Mouse (Mus musculus): ENCODE measurements around the gene 1110059E24Rik.

1110059E24Rik gene

DNA sequence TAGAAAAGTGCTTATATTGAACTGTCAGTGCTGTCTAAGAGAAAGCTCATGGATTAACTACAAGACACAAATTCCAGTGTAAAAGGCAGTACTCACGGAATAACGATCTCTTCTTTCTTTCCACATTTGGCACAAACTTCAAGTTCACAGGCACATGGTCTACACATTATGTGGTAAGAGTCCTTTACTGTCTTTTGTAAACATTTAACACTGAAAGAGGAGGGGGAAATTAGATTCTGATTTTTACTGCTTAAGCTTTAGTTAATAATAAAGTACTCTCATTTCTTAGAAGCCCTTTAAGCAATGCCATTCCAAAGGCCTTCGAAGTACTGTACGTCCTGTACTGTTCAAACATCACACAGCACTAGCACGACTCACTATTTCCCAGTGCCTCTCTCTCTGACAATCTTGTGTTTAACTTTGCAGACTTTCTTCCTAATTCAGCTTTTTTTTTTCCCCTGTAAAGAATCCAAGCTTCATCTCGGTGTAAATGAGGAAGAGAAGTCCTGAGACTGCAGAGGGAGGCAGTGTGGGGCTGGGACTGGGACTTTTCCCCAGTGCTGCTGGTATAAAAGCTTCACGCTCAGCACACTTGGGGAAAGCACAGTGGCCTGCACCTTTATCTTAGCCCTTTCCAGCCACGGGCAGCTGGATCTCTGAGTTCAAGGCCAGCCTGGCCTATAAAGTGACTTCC lies 54.0 kb downstream of the 1110059E24Rik start:
- no peak for TF ChIP-seq GATA4 (IDR thresholded peaks at IDR 0.05; ENCODE audit: insufficient replicate concordance, low read length)

DNA sequence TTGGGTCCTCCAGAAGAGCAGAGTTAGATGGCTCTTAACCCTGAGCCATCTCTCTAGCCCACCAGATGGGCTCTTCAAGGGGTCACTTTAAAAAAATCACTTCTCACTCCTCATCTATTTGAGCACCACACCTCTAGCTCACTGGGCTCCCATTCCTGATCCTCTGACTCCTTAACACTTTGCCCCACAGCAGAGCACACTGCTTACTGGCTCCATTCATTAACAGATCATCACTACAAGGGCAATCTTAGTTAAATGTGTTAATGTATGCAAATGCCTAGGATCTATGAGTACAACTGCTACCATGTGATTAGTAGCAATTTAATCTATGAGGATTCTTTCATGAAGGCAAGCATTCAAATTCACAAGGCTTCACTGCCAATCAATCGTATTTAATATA lies 58.1 kb downstream of the 1110059E24Rik start:
- no peak for TF ChIP-seq GATA4 (IDR thresholded peaks at IDR 0.05; ENCODE audit: insufficient replicate concordance, low read length)

DNA sequence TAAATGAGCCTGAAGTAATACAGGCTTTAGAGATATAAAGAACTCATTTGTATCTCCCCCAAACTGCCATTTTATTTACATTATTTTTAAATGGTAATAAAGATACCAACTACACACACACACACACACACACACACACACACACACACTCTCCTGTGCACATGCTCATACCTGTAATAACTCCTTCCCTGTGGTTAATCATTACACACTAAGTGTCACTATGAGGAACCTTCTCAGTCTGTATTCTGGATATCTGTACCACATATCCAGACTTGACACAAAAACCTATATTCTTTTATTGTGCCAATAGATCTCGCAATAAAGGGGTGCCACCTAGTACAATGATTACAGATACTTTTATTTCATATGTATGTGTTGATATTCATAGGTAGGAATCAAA lies 62.9 kb downstream of the 1110059E24Rik start:
- no peak for TF ChIP-seq GATA4 (IDR thresholded peaks at IDR 0.05; ENCODE audit: insufficient replicate concordance, low read length)

DNA sequence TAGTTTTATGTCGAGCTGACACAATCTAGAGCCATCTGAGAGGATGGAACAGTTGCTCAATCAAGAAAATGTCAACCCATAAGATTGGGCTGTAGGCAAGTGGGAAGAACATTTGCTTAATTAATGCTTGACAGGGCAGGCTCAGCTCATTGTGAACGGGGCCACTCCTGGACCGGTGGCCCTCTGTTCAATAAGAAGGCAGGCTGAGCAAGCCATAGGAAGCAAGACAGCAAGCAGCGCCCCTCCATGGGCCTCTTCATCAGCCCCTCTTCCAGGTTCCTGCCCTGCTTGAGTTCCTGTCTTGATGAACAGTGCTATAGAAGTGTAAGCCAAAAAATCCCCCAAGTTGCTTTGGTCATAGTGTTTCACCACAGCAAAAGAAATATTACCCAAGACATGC lies 65.2 kb downstream of the 1110059E24Rik start:
- no peak for TF ChIP-seq GATA4 (IDR thresholded peaks at IDR 0.05; ENCODE audit: insufficient replicate concordance, low read length)

DNA sequence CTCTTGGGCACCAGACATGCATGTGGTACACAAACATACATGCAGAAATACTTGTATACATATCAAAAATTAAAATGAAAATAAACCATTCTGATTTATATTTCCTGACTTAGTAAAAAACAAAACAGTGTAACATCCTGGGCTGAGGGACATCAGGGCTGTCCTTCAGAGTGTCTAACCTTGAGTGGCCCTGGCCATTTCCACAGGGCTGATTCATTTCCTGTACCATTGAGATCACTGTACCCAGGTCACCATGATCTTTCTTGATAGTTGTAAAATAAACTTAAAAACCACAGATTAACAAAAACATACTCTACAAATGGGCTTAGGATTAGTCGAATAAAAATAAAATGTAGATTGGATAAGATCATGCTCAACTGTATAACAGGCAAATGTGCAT lies 66.2 kb downstream of the 1110059E24Rik start:
- TF ChIP-seq GATA4 (IDR thresholded peaks at IDR 0.05; ENCODE audit: insufficient replicate concordance, low read length), result no peak

DNA sequence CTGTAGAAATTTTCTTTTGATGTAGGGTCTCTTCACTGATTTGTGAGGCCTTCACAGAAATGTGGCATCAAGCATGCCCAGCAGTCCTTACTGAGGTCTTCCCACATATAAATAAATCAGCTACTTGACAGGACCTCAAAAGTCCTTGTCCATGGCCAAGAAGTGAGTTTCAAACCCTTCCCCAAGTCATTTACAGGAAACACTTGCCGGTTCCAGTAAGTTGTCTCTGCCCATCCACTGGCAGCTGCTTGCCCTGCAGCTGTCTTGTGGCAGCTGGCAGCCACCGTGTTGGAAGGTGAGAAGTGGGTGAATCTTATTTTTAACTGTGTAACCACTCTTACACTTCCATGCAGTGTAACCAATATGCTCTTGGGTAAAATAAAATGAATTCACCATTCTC lies 66.9 kb downstream of the 1110059E24Rik start:
- no peak for TF ChIP-seq GATA4 (IDR thresholded peaks at IDR 0.05; ENCODE audit: insufficient replicate concordance, low read length)

DNA sequence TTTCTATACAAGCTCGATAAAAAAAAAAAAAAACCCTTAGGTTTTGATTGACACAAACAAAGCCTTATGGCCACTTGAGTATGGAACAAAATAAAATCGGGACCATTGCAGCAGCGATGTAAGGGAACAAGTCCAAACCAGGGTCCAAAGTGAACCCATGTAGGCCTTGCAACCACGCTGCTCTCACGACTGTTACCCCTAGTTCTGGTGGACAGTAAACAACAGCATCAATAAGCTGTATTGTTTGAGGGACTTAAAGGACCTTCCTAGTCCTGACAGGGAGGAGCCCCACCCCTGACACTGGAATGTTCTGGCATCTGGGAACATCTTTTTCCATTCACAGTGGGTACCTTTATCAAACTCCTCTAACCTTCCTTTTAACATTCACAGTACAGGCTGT lies 68.8 kb downstream of the 1110059E24Rik start:
- TF ChIP-seq GATA4 (IDR thresholded peaks at IDR 0.05; ENCODE audit: insufficient replicate concordance, low read length), result no peak

DNA sequence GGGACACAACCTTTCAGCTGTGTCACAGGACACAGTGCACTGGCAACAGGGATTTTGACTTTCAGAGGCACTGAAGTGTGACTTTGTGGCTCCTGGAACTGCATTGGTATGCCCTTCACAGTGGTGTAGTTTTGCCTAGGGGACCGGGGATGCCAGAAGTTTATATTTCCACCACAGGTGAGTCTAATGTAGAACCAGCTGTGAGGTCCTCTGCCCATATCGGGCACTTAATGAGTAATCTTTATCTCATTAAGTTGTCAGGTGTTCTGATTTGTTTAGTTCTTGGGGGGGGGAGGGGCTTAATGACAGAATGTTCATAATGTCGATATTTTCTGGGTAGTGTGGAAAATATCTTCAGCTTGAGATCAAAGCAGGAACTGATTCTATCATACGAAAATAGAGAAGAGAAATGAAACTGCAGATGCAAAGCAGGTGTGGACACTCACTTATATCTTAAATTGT lies 69.2 kb downstream of the 1110059E24Rik start:
- TF ChIP-seq GATA4 (IDR thresholded peaks at IDR 0.05; ENCODE audit: insufficient replicate concordance, low read length), result no peak

DNA sequence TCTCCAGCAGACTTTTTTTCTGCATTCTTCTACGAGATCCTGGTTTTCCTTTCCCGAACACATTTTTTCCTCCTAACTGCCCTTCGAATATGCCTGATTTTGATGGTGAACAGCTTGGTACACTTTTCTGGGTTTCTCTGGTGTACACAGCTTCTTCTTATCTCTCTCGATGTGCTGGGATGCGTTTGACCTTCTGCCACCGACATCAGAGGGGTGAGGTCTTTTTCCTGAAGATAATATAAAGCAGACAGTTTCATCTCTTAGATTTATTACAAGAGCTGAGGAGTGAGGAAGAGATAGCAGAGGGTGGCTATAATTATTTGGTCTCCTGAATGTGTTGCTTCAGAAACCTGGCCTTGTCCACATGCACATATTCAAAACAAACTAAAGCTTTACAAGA lies 71.4 kb downstream of the 1110059E24Rik start:
- no peak for TF ChIP-seq GATA4 (IDR thresholded peaks at IDR 0.05; ENCODE audit: insufficient replicate concordance, low read length)

DNA sequence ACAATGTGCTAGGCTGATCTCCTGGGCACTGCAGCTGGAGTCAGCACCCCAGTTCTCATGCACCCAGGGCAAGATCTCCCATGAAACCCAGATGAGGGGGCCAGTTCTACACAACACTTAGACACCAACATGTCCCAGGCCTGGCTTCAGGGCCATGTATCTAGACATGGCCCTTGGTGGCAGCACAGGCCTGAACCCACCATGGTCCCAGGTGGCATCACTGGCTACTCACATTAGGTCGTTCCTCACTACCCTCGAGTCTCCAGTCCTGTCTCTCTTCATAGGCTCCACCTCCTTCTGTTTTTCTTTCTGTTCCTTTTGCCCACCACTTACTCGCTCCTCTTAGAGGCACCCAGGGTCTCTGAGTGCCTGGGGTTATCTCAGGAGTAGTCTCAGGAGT lies 72.9 kb downstream of the 1110059E24Rik start:
- no peak for TF ChIP-seq GATA4 (IDR thresholded peaks at IDR 0.05; ENCODE audit: insufficient replicate concordance, low read length)

DNA sequence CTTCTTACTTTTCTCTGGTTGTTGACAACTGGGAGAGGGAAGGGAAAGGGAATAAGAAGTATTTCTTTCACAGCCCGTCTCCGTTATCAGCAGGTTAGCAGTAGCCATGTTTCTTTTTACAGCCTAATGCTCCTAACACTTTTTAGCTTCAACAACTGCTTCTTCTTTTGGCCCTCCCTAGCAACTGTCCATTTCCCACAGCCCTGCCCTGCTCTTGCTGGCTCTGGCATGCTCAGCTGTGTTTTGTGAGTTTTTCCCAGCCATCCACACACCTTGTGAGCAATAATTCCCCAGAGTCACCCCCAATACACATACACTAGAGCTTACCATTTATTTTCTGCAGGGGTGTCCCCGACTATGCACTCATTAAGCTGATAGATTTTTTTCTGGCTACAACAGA lies 75.3 kb downstream of the 1110059E24Rik start:
- no peak for TF ChIP-seq GATA4 (IDR thresholded peaks at IDR 0.05; ENCODE audit: insufficient replicate concordance, low read length)

DNA sequence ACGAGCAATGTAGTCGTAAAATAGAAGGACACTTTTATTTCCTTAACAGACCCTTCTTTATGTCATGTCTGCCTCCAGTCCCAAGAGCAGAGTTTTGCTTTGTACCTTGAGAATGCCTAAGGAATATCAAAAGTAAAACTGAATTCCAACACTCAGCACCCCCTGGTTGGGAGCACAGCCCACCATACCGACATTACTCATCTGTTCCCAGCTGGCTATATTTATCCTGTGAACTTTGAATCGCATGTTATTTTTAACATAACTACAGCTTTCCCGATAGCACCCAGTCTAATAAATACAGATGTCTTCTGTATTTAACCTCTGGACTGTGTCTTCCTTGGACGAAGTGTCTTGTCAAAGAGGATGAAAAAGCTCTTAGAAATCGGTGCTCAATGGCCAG lies 80.8 kb downstream of the 1110059E24Rik start:
- no peak for TF ChIP-seq GATA4 (IDR thresholded peaks at IDR 0.05; ENCODE audit: insufficient replicate concordance, low read length)

DNA sequence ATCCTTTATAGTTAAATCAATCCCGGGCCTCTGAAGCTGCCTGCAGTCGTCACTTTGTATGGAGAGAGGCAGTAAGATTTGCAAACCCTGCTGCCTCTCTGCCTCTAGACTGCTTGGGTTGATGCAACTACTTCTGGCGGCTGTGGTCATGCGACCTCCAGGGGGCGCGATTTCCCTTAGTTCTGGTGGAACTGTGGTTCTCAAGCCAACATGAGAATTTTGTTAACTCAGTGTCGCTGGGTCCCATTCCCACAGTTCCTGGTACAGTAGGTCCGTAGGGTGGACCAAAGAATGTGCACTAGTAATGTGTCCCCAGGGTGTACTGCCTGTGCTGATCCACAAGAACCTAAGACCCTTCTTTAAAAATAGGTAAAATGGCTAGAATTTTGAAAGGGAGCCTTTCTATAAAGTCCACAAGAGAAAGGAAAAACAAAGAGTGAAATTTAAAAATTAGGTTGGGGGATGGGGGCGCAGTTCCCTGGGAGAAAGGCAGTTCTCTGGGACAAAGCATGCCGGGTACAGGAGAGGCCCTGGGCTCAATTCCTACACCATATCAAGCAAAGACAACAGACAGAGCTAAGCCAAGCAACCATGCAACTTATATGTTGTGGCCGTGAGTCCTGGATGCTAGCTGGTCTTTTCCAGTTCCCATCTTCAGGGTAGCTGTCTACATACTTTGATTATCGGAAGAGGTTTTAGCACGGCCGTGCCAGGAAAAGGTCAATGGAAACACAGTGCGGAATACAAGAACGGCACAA lies 81.4 kb downstream of the 1110059E24Rik start:
- TF ChIP-seq GATA4 (IDR thresholded peaks at IDR 0.05; ENCODE audit: insufficient replicate concordance, low read length), result no peak

DNA sequence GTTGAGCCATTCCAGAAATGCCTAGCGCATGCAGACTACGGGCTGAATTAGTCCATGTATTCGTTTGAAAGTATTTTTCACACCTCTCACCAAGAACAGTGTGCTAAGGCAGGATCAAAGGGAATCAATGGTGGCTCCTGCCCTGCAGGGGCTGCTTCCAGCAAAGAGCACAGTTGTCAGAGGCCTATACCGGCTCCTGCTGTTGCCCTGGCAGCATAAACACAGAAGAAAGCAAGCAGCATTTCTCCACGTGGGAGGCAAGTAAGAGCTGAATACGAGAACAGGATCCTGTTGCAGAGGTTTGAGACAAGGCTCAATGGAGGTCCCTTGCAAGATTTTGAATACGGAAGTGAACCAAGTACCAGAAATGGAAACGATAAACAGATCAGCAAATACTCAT lies 82.0 kb downstream of the 1110059E24Rik start:
- no peak for TF ChIP-seq GATA4 (IDR thresholded peaks at IDR 0.05; ENCODE audit: insufficient replicate concordance, low read length)

DNA sequence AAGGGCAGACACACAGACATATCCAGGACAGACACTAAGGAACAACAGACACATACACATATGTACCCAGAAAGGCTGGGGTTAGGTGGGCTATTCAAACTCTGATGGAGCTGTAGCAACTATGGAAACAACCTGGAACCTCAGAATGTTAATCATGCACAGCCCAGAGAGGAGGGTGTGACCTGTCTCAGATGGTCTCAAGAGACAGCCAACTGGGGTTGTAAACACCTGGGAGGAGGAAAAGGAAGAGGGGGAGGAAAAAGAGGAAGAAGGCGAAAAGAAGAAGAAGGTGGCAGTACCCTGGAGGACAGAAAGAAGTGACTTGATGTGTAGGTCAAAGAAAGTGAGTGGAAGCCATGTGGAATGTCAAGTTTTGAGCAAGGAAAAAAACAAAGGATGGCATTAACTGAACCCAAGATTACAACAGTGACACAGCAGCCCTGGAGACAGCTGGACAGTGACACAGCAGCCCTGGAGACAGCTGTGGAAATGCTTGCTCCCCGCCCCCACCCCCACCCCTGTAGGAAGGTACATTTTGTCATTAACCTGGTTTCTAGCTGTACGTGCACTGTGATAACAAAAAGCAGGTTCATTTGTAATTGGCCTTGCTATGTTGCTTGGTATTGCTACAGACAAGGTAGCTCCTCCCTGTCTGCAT lies 84.1 kb downstream of the 1110059E24Rik start:
- no peak for TF ChIP-seq GATA4 (IDR thresholded peaks at IDR 0.05; ENCODE audit: insufficient replicate concordance, low read length)

DNA sequence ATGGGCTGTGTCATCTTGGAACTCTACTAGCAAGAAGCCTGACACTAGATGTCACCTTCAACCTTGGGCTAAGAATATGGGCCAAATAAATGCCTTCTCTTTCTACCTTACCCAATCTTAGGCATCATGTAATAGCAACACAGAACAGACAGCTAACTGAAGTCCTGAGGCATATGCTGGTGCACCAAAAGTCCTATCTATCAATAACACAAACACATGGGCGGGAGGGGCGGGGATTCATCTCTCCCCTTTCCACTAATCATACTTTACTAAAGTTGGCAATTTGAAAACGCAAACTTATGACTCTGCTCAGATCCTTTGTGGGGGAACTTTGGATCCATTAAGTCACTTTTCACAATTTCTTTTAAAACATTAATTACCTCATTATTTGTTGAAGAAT lies 84.8 kb downstream of the 1110059E24Rik start:
- TF ChIP-seq GATA4 (IDR thresholded peaks at IDR 0.05; ENCODE audit: insufficient replicate concordance, low read length), result no peak
